Mouse (Mus musculus) frontal cortex, adult (tissue): ENCODE results near the gene Uncx.

Experiments used
- ATAC-seq: cut with Nextera tagmentation; 2 replicates; pipeline ENCODE4 v1.9.2; 2017; ENCODE audit warnings: mild to moderate bottlenecking, moderate library complexity, mixed read lengths; ENCODE audit not compliant: low TSS enrichment

The Uncx gene

GRCm38 (mm10) chr5:139542556-139542955 lies 738 bp upstream of the Uncx start:
- ATAC-seq = no peak

DNA sequence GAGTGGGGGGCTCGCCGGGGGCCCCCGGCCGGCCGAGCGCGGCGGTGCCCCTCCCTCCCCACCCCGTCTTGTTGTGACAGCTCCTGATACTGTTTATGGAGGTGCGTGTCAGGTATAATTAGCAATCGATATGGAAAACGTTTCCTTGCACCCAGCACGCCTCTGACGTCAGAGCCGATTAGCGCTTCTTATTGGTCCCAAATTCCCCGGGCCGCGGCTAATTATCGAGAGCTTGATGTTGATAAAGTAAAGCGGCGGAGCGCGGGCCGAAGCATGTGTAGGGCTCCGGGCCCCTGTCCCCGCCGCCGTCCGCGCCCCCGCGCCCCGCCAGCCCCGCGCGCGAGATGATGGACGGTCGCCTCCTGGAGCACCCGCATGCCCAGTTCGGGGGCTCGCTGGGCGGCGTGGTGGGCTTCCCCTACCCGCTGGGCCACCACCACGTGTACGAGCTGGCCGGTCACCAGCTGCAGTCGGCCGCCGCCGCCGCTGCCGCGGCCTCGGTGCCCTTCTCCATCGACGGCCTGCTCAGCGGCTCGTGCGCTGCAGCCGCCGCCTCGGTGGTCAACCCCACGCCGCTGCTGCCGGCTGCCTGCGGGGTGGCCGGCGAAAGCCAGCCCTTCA lies 466 bp downstream of the Uncx start:
- no peak for ATAC-seq

GRCm38 (mm10) chr5:139544271-139545135 lies 1.2 kb downstream of the Uncx start:
- no peak for ATAC-seq

GRCm38 (mm10) chr5:139545221-139545620 lies 1.9 kb downstream of the Uncx start:
- ATAC-seq = no peak

GRCm38 (mm10) chr5:139545673-139546335 lies 2.5 kb downstream of the Uncx start:
- ATAC-seq = no peak

DNA sequence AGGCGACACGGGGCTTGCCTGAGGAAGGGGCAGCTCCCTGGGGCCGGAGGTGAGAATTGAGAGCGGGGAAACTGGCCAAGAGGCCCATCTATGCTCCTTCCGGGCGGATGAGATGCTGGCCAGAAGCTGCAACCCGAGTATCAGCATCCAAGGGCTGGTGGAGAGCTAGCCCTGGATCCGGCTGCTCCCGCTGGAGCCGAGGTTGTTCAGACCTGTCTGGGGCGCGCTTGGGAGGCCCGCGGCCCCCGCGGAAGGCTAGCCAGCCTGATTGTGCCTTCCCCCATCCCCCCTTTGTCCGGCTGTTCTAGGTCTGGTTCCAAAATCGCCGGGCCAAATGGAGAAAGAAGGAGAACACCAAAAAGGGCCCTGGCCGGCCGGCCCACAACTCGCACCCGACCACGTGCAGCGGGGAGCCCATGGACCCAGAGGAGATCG lies 3.1 kb downstream of the Uncx start:
- no peak for ATAC-seq

DNA sequence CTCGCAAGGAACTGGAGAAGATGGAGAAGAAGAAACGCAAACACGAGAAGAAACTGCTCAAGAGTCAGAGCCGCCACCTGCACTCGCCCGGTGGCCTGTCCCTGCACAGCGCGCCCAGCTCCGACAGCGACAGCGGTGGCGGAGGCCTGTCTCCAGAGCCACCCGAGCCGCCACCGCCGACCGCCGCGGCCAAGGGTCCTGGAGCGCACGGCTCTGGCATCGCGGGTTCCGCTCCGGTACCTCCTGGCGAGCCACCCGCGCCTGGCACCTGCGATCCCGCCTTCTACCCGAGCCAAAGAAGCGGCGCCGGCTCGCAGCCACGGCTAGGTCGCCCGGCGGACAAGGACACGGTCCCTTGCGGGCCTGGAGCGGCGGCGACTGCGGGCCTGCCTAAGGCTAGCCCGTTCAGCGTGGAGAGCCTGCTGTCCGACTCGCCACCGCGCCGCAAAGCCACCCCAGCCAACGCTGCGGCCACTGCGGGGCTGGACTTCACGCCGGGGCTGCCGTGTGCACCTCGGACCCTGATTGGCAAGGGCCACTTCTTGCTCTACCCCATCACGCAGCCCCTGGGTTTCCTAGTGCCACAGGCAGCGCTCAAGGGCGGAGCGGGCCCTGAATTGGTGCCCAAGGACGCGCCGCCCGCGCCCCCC lies 3.6 kb downstream of the Uncx start:
- no peak for ATAC-seq

GRCm38 (mm10) chr5:139547421-139547931 lies 4.2 kb downstream of the Uncx start:
- ATAC-seq = no peak

DNA sequence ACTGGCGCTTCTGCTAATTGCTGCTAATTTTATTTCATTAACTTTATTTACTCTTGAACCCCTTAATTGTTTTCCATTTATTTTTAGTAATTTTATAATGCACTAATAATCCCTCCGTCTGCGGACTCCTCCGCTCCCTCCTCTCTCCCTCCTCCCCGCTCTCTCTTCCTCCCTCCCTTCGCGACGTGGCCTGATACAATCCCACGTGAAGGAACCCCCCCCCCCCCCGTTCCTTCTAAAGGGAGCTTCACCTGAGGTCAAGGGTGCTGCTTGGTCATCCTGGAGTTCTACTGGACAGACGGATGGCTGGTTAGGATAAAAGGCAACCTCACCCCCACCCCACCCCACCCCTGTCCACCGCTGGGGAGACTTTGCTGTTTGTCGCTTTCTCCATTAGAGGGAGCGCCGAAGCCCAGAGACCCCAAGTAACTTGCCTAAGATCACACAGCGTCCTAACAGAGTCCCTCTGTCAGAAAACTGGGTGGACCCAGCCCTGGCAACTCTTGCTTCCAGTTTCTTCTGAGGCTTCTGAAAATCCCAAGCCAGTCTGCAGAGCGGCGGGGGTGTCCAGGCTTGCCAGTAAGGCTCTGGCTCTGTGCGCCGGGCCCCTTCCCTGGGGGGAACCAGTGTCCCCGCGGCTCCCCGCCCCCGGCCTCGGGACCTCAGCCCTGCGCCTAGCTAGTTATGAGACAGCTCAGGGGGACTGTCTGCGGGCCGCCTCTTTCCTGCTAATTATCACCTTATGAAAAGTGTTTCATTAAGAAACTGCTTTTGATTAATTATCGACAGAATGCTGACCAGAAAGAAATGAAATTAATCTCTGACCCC lies 10.4 kb downstream of the Uncx start:
- no peak for ATAC-seq

DNA sequence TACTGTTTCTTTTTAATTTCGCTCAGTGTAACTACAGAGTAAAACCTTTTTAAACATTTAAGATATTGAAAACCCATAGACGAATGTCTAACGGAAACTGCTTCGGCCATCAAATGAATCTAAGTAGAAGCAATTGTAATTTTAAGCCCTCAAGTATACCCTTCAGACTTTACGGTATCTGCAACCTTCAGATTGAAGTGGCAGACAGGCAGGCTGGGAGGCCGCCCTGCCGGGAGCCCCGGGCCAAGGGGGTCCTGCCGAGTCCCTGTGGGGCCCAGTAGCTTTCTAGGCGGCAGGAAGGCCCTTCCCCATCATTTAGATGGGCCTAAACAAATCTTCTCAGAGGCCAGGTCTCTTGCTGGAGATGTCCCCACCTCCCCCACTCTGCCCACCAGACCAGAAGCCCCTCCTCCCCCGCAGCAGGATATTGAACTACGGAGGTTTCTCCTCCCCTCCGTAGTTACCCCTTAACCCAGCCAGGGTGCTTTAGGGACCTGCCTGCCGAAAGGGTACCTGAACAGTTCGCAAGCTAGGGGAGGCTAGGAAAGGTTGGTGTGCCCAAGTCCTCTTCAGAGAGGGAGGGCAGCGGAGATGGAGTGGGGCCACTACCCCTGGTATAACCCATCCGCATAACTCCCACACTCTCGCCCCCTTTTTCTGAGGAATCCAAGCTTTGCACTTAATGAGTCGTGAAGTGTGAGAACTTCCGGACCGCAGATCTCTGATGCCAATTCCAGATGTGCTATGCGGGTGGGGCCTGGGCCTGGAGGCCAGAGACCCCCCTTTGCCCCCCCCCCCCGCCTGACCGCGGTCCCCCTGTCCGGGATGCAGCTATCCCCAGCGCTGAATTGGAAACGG lies 11.4 kb downstream of the Uncx start:
- no peak for ATAC-seq

- no peak for ATAC-seq
Measured at GRCm38 (mm10) chr5:139555476-139556115, 12.3 kb downstream of the Uncx start.

- ATAC-seq = no peak
Measured at GRCm38 (mm10) chr5:139556116-139556678, 12.9 kb downstream of the Uncx start.

DNA sequence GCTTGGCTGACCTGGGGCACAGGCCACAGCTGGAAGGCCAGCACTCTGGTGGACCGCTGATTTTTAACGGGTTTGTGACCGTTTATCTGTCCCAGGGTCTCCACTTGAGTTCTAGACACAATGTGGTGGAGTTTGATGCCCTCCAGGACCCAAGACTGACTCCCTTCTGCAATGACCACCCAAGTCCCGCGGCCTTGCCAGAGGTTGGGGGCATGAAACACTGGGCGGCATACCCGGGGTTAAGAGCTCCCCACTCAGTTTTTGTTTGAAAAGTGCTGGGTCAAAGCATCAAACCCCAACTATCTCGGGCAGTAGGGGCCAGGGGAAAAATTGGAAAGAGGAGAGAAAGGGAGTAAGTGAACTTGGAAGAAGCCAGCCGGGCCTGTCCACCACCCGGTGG lies 13.8 kb downstream of the Uncx start:
- no peak for ATAC-seq

DNA sequence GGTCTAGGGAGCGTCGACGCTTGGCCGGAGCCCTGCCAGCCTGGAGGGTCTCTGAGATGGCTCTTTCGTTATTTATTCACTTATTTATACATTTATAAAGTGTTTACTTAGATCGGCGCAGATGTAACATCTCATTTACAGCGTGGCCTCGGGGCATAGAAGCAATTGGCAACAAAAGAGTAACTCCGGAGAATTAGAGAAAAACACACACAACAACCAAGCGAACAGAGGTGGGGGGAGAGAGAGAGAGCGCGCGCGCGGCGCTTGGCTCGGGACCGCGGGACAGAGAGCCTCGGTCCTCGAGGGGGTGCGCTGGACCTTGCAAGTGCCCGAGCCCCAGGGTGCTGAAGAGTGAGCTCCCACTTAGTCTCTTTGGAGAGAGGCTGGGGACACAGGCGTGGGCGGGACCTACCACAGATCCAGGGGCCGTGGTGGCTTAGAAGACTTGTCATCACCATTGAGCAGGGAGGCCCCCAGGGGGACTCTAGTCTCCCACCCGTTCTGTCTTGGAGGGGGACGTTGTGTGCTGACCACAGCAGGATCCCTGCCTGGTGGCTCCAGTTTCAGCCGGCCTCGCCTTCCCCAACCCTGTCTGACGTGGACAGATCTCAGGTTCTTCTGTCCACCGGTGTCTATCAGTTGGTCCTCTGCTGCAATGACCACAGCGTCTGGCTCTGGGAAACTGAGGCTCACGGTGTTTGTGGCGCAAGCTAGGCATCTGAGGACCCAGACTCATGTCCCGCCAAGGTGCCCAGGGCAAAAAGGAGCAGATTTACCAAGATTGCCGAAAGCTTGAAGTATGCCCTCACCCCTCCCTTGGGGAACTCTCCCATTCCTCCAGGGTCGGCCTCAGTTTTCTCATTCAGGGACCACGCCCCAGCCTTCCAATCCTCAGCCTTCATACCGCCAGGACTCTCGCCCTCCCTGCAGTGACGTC lies 14.5 kb downstream of the Uncx start:
- no peak for ATAC-seq

DNA sequence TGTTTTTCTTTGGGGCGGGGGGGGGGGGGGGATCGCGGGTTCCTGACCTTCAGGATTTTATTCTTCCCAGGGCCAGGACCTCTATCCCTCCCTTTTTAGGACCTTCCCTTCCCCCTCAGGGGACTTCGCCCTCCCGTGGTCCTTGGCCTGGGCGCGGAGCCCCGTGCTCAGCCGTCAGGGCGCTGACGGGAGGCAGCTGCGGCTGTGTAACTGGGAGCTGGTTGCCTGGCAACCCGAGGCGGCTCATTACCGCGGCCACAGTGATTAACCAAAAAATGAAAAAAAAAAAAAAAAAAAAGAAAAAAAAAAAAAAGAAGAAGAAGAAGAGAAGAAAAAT lies 15.1 kb downstream of the Uncx start:
- no peak for ATAC-seq

DNA sequence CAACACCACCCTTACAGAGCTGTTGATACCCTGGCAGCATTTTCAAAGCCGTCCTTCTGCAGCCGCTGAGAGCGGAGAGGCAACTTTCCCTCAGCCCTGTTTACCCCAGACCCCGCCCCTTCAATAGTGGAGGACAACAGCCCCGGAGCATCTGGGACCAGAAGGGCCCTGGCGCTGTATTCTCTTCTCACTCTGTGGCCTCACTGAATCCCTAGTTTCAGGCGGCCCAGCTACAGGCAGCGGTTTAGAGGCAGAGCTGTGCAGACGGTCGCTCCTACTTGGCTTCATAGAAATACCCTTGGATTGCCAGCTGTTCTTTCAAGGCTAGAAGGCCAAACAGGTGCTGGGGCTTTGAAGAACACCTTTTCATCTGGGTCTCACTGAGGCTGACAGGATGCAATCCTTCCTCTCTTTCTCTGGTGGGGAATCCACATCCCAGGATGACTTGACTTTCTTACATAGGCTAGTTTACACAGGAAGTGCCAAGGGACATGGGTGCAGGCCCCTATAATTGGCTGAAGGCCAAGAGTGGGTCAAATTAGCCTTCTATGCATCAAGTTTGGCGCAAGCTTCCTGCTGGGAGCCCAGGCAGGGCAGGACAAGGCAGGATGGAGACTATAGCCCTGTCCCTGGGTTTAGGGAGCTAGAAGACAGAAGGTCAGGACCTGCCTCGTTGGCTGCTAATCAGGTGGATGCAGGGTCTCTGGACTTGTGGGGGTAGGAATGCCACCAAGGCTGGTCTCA lies 15.8 kb downstream of the Uncx start:
- no peak for ATAC-seq

DNA sequence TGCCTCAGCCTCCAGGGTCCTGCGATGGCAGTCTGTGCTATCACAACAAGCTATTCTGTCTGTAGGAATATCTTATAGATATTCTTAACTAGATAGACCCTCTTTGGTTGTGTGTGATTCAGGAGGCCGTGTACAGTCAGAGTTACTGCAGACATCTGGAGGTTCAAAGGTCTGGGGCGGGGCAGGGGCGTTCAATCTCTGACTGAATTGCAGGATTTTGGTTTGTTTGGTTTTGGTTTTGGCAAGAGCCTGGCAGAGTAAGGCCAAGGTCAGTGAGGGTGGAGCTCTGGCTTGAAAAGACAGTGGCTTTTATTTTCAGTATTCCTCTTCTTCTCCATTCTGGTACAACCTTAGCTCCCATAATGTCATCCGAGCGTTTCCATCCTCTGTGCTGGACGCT lies 16.5 kb downstream of the Uncx start:
- ATAC-seq = no peak
